Comparison of ENCODE assay signal across 30 mouse cellular contexts in the genomic region with DNA sequence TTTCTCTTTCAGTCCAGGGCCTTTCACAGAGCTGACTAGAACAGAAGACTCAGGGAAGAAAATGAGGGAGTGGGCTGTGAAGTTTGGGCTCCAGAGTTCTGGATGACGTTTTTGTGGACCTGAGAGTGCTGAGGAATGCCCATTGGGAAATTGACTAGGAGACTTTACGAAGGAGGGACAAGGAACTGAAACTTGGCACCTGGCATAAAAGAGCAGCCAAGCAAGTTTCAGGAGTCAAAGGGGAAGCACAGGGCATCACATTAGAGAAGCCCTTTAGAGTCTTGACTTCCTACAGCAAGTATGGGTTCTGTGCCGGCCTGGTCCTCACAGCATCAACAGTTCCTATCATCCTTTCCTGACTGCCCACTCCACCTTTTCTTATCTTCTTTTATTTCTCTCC. TPM values are rescaled to one million over a fixed set of nuclear protein-coding genes. Genes with fewer than 3 reads are reported as not detected.
A peak's percentile ranks its signal among the peaks of the same experiment; 100 is the strongest.
DNase-seq lines count a peak whose midpoint lies in the region; ATAC-seq and TF ChIP-seq lines count a peak whose summit lies in the region.
"Had no signal": no experiment of that assay in that cellular context is flagged by ENCODE, and none has a peak within 500 bp of the region (broad histone marks: within the 10 kb centered on the region; RNA-seq: fewer than 3 reads in every experiment).

No protein-coding gene starts in this region.

- no peaks in the 10 kb centered on the region for H3K9me3 ChIP-seq in CH12.LX (replicated peaks; ENCODE audit: low read length)
- H3K9me3 ChIP-seq: embryonic facial prominence, embryonic 10.5 days; embryonic facial prominence, embryonic 13.5 days; heart, embryonic 12.5 days; heart, embryonic 15.5 days had no signal

- no peak for TF ChIP-seq CTCF in lung, adult 2 months (IDR thresholded peaks at IDR 0.05; ENCODE audit: insufficient read depth, low read length)
- no peak for TF ChIP-seq CTCF in CH12.LX (conservative IDR thresholded peaks at IDR 0.05 in 1 of 2, IDR thresholded peaks at IDR 0.05 in 1 of 2; ENCODE audit: low read depth in 2 of 2, low read length in 2 of 2)

- no peak for TF ChIP-seq RAD21 in CH12.LX (IDR thresholded peaks at IDR 0.05; ENCODE audit: low read depth, low read length)

- H3K9ac ChIP-seq in CH12.LX (ENCODE audit: insufficient read depth, low read depth), result peak overlapping the region; percentile 82

- H3K79me2 ChIP-seq in CH12.LX (replicated peaks; ENCODE audit: control insufficient read depth, extremely low read depth, insufficient read depth, poor library complexity, severe bottlenecking) (no peaks in the 10 kb centered on the region), myocyte (ENCODE audit: control insufficient read depth, insufficient read depth) (no peaks in the 10 kb centered on the region)

- peak; percentile 66 for TF ChIP-seq EP300 in CH12.LX (IDR thresholded peaks at IDR 0.05; ENCODE audit: low read length)

- H3K4me1 ChIP-seq in lung, adult 2 months (ENCODE audit: control insufficient read depth, insufficient read depth, low read length), result peaks cover 3% of the 10 kb centered on the region
- H3K4me1 ChIP-seq in CH12.LX (ENCODE audit: control insufficient read depth in 1 of 2, insufficient read depth in 2 of 2), result peaks cover 3 to 5% of the 10 kb centered on the region in 2 experiments; a peak in 1 of 4 replicates

- TF ChIP-seq POLR2A in lung, adult 2 months (IDR thresholded peaks at IDR 0.05; ENCODE audit: borderline replicate concordance, extremely low read depth, low read depth, low read length), result no peak
- TF ChIP-seq POLR2A in CH12.LX (IDR thresholded peaks at IDR 0.05; ENCODE audit: low read depth, low read length), result no peak
- no peak for TF ChIP-seq POLR2A in myocyte (IDR thresholded peaks at IDR 0.05; ENCODE audit: insufficient read length, low read depth)

- WGBS in lung, adult 2 months, result 64% methylated on average over 3 of the region's 3 CpGs

- no peak for ATAC-seq in erythroid progenitor cell, adult 5-6 weeks (replicated peaks; ENCODE audit: low FRiP score, poor library complexity, severe bottlenecking)
- no peak for ATAC-seq in erythroblast, adult 5-6 weeks (replicated peaks; ENCODE audit: low FRiP score, poor library complexity, severe bottlenecking)
- ATAC-seq: activated CD4-positive, CD25-positive, alpha-beta regulatory T cell, adult 4 months; CD4-positive, CD25-positive, alpha-beta regulatory T cell, adult 4 months; forebrain, embryonic 16.5 days; hindbrain, postnatal 0 days; inflammation-experienced regulatory T-cells, adult 6 months had no signal

- dilution Hi-C loops in CH12.LX (cut with MboI; ENCODE audit: extremely low pct_ligation_motif_present, extremely low pct_unique_long_range_greater_than_20kb, low sequenced_read_pairs), result no loop called here

- H3K27me3 ChIP-seq in CH12.LX (replicated peaks), result no peaks in the 10 kb centered on the region
- H3K27me3 ChIP-seq in myocyte (ENCODE audit: control insufficient read depth, insufficient read depth, insufficient read length), result no peaks in the 10 kb centered on the region
- H3K27me3 ChIP-seq: embryonic facial prominence, embryonic 13.5 days; heart, embryonic 12.5 days; heart, embryonic 15.5 days had no signal

- no peak overlapping the region for H3ac ChIP-seq in myocyte (ENCODE audit: control insufficient read depth, insufficient read length)

- H3K4me2 ChIP-seq in CH12.LX (ENCODE audit: insufficient read depth, low read depth, poor library complexity, severe bottlenecking) (peak overlapping the region; percentile 95), myocyte (ENCODE audit: low read depth) (no peak overlapping the region)

- DNase-seq in lung, adult 18-20 months, result peak; percentile 14 to 20
- DNase-seq in lung, postnatal 14 days, result no peak
- peak; percentile 15 for DNase-seq in lung, postnatal 36 days
- DNase-seq in lung, adult 2 months, result no peak
- DNase-seq in CH12.LX (ENCODE audit: extremely low read depth), result peak; percentile 21
- DNase-seq: adrenal gland, adult 8-10 months; adrenal gland, postnatal 25 days; cerebellum, adult 11-12 months; cerebellum, adult 8-10 months; cerebellum, postnatal 10 days; cerebellum, postnatal 36 days; embryo, embryonic 11 days; gastrocnemius, postnatal 10 days; gastrocnemius, postnatal 36 days; heart, postnatal 10 days; heart, postnatal 36 days had no signal

- H3K36me3 ChIP-seq in CH12.LX (replicated peaks in 1 of 2; ENCODE audit: control insufficient read depth in 1 of 2, insufficient read depth in 1 of 2, low read length in 1 of 2), result peaks cover 0 to 8% of the 10 kb centered on the region in 2 experiments
- H3K36me3 ChIP-seq in myocyte (ENCODE audit: control insufficient read depth, insufficient read depth), result no peaks in the 10 kb centered on the region
- H3K36me3 ChIP-seq: embryonic facial prominence, embryonic 10.5 days; embryonic facial prominence, embryonic 13.5 days; heart, embryonic 12.5 days; heart, embryonic 15.5 days had no signal

- in situ Hi-C loops in CH12.LX (cut with MboI; ENCODE audit: low pct_ligation_motif_present, low pct_unique_long_range_greater_than_20kb, low sequenced_read_pairs), result no loop called here

- 0 out of 2 replicates have a peak overlapping the region, but pooled peaks have one; percentile 31 for H3K27ac ChIP-seq in CH12.LX (ENCODE audit: insufficient read depth, low read depth)
- H3K27ac ChIP-seq: embryonic facial prominence, embryonic 13.5 days; heart, embryonic 15.5 days; hindbrain, embryonic 14.5 days; hindbrain, postnatal 0 days had no signal

- no peak overlapping the region for H3K4me3 ChIP-seq in lung, adult 2 months (replicated peaks; ENCODE audit: extremely low read depth, low read depth, low read length)
- H3K4me3 ChIP-seq in CH12.LX (replicated peaks in 1 of 3; ENCODE audit: low read depth in 2 of 3, low read length in 2 of 3, poor library complexity in 1 of 3) (peak overlapping the region in 1 of 3 experiments; percentile 41), myocyte (peak overlapping the region; percentile 23)

TF ChIP-seq in CH12.LX, 34 proteins besides CTCF, POLR2A, EP300 and RAD21:
- TF ChIP-seq NELFE (IDR thresholded peaks at IDR 0.05; ENCODE audit: low read depth, low read length), result no peak
- no peak for TF ChIP-seq JUND (conservative IDR thresholded peaks at IDR 0.05; ENCODE audit: low read depth, low read length)
- TF ChIP-seq ZC3H11A (IDR thresholded peaks at IDR 0.05; ENCODE audit: low read depth, low read length), result no peak
- peak; percentile 78 for TF ChIP-seq IRF4 (IDR thresholded peaks at IDR 0.05; ENCODE audit: low read depth, low read length)
- no peak for TF ChIP-seq TBP (conservative IDR thresholded peaks at IDR 0.05; ENCODE audit: low read depth, low read length)
- TF ChIP-seq MXI1 (IDR thresholded peaks at IDR 0.05; ENCODE audit: low read depth, low read length), result no peak

TF ChIP-seq in myocyte, 11 proteins besides CTCF, POLR2A, EP300 and RAD21:
- TF ChIP-seq USF1 (IDR thresholded peaks at IDR 0.05; ENCODE audit: low read depth), result no peak
- TF ChIP-seq POLR2AphosphoS2 (IDR thresholded peaks at IDR 0.05; ENCODE audit: insufficient read length, low read depth), result no peak
- no peak for TF ChIP-seq MYOD1 (IDR thresholded peaks at IDR 0.05; ENCODE audit: control insufficient read depth in 1 of 3, insufficient read length in 2 of 3, low read depth in 2 of 3)
- no peak for TF ChIP-seq REST (IDR thresholded peaks at IDR 0.05; ENCODE audit: insufficient read depth, insufficient read length)
- no peak for TF ChIP-seq SRF (IDR thresholded peaks at IDR 0.05; ENCODE audit: control insufficient read depth, insufficient read length, low read depth)
- TF ChIP-seq MAX (IDR thresholded peaks at IDR 0.05; ENCODE audit: low read depth), result no peak
- no peak for TF ChIP-seq E2F4 (IDR thresholded peaks at IDR 0.05; ENCODE audit: insufficient read depth)
- TF ChIP-seq CEBPB (IDR thresholded peaks at IDR 0.05; ENCODE audit: insufficient read depth, poor library complexity, severe bottlenecking), result no peak
- TF ChIP-seq TCF12 (IDR thresholded peaks at IDR 0.05; ENCODE audit: insufficient read depth, poor library complexity, severe bottlenecking), result no peak
- no peak for TF ChIP-seq MYOG (IDR thresholded peaks at IDR 0.05; ENCODE audit: control insufficient read depth in 1 of 3, insufficient read depth in 1 of 3, insufficient read length in 2 of 3, low read depth in 2 of 3)
- TF ChIP-seq TCF3 (IDR thresholded peaks at IDR 0.05; ENCODE audit: insufficient read length, low read depth), result no peak

RNA-seq across cellular contexts. Expression of a gene that starts 7.9 kb away (rescaled TPM):
- polyA plus RNA-seq in lung, adult 2 months (2012; rRNA removed), result 9.4 and 13.7 TPM in 2 replicates
- total RNA-seq in CH12.LX (2012; rRNA removed), result 7.6 and 8.4 TPM in 2 replicates
- total RNA-seq in CH12.LX (2014; rRNA removed), result 8.3 and 8.7 TPM in 2 replicates
- 12.1 and 13.8 TPM in 2 replicates for polyA plus RNA-seq in CH12.LX (2012; ENCODE audit: insufficient read length, low read depth)
- polyA plus RNA-seq in myocyte (2012; fragmentation: generic; extraction: Trizol), result 3.8 TPM
- 0.72 TPM in 1 of 2 replicates, not detected in the other for total RNA-seq in erythroid progenitor cell, adult 5-6 weeks (2015; ENCODE audit: low replicate concordance)
- 0.45 and 0.77 TPM in 2 replicates for total RNA-seq in erythroid progenitor cell, adult 5-6 weeks (2017; ENCODE audit: low replicate concordance)
- 0.84 TPM in 1 of 2 replicates, not detected in the other for total RNA-seq in erythroblast, adult 5-6 weeks (2015; ENCODE audit: low replicate concordance)
- total RNA-seq in erythroblast, adult 5-6 weeks (2017; ENCODE audit: low replicate concordance), result 0.34 and 1.4 TPM in 2 replicates

RNA-seq across cellular contexts. Expression of a gene that starts 45.7 kb away (rescaled TPM):
- 14.2 and 19.5 TPM in 2 replicates for polyA plus RNA-seq in lung, adult 2 months (2012; rRNA removed)
- total RNA-seq in CH12.LX (2012; rRNA removed) (not detected in 2 replicates), CH12.LX (2014; rRNA removed) (not detected in 2 replicates)
- polyA plus RNA-seq in CH12.LX (2012; ENCODE audit: insufficient read length, low read depth) (0.09 TPM in 1 of 2 replicates, not detected in the other), myocyte (2012; fragmentation: generic; extraction: Trizol) (not detected)
- 1.3 and 9.7 TPM in 2 replicates for total RNA-seq in erythroid progenitor cell, adult 5-6 weeks (2015; ENCODE audit: low replicate concordance)
- 6.9 and 18.0 TPM in 2 replicates for total RNA-seq in erythroid progenitor cell, adult 5-6 weeks (2017; ENCODE audit: low replicate concordance)
- not detected in 2 replicates for total RNA-seq in erythroblast, adult 5-6 weeks (2015; ENCODE audit: low replicate concordance)
- 4.2 TPM in 1 of 2 replicates, not detected in the other for total RNA-seq in erythroblast, adult 5-6 weeks (2017; ENCODE audit: low replicate concordance)
- total RNA-seq: gastrocnemius, adult 18-20 months; gastrocnemius, postnatal 36 days; heart, postnatal 36 days had no signal
- polyA plus RNA-seq: activated CD4-positive, CD25-positive, alpha-beta regulatory T cell, adult 4 months; CD4-positive, CD25-positive, alpha-beta regulatory T cell, adult 4 months; inflammation-experienced regulatory T-cells, adult 6 months had no signal

Comparison
In these comparisons a context has a peak if more than half of its experiments do, and no peak if none do; other contexts are left out.
1. DNase-seq: peak in lung, adult 18-20 months (2 of 2), lung, postnatal 36 days (single experiment) and CH12.LX (single experiment); none in lung, postnatal 14 days (single experiment) and lung, adult 2 months (single experiment).